Mouse (Mus musculus) erythroblast, adult 5-6 weeks (primary cell): Measurements from ENCODE around the gene Nrros. TPM values are rescaled to one million over a fixed set of nuclear protein-coding genes. Genes with fewer than 3 reads are reported as not detected.

Experiments used
- ATAC-seq: replicated peaks from 2 replicates; pipeline ENCODE4 v1.8.0; 2016; ENCODE audit warnings: moderate number of reproducible peaks, mild to moderate bottlenecking, moderate TSS enrichment, inconsistent platforms; ENCODE audit not compliant: poor library complexity, low FRiP score, severe bottlenecking
- total RNA-seq, 2 experiments: library from RNA; stranded (forward) in 1 of 2; stranded (reverse) in 1 of 2; fragments of 150-400 nt in 1 of 2; fragments of 200-764, 138-1000 nt in 1 of 2; gene quantifications; 2 replicates each; pipeline versions ENCODE4 v1.2.3 to v1.2.4; 2015 to 2017; ENCODE audit warnings: low replicate concordance in 2 of 2

The Nrros gene
- total RNA-seq (2015; ENCODE audit: low replicate concordance) (29.0 and 38.5 TPM in 2 replicates), total RNA-seq (2017; ENCODE audit: low replicate concordance) (18.1 and 25.4 TPM in 2 replicates)

DNA sequence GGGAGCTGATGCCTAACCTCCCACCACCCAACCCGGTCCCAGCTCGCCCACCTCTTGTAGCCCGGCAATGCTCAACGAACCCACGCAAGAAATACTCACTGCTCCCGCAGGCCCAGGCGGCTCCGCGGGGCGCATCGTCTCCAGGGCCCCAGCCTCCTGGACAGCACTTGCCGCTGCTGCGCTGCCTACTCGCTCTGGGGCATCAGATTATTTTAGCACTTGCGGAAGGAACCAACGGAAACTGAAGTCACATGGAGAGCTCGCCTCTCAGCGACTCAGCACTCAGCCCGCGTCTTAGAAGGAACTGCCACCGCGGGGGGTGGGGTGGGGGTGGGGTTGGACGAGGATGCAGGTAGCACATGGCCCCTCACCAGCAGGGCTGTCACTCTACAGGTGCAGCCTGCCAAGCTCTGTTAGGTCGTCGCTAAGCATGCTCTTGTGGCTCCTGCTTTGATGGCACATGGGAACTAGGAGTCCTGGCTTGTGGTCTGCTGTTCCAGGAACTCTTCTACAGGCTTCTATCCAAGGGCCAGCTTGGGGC lies at the start of gene Nrros:
Nrros (minus strand) TSS at position 314 of the 541 bp plus-strand sequence.
- ATAC-seq = peak; percentile 74

DNA sequence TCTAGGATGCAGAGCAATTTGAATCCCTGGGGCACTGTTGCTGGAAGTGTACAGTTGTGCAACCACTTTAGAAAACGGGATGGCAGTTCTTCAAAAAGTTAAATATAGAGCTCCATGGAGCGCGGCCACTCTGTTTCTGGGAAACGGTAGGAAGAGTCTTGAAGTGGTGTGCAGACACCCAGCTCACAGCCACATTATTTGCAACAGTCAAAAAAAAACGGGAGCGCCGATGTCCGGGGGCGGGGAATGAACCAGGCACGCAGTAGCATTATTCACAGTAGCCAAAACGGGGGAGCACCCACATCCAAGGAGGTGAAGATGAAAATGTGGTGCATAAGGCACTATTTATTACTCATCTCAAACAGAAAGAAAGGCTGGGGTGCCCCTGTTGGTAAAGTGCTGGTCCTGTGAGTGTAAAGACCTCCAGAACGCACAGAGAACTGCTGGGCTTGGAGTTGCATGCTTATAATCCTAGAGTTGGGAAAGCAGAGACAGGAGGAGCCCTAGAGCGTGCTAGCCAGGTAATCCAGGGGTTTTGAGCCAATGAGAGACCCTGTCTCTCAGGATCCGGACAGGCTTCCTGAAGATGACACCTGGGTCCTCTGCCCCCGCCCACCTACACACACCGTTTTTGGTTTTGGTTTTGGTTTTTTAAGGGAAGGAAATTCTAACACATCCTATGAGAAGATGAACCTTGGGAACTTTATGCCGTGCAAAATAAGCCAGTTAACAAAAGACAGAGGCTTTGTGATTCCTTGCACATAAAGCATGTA lies 49.6 kb upstream of the Nrros start:
- no peak for ATAC-seq

DNA sequence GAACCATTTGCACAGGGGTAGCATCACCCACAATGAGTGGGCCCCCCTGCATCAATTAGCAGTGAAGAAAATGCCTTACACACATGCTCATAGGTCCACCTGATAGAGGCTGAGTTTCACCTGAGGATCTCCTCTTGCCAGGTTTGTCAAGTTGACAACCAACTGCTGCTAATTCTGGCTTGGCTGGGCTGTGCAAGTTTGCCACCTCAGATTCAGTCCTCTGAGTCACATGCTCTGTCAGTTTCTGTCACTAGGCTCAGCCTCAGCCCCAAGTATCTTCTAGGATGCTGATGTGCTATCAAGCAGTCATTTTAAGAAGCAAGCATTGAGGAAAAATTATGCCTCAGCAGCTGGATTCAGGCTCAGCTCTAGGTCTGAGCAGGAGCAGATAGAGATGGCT lies 48.8 kb upstream of the Nrros start:
- no peak for ATAC-seq

DNA sequence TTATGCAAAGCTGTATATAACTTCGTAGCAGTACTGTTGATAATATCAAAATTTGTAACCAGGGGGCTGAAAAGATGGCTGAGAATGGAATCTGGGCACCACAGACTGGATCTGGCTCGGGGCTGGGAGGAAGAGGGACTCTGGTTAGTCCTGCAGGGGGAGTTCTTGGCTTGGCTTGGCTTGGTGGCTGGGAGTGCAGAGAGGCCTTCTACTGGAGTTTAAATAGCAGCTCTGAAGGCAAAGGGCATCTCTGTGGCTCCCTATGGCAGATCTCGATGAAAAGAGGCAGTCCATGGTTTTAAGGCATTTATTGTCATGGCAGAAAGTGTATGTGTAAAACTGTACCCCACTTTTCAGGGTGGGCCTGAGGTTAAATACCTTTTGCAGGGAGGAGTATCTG lies 39.5 kb upstream of the Nrros start:
- no peak for ATAC-seq

DNA sequence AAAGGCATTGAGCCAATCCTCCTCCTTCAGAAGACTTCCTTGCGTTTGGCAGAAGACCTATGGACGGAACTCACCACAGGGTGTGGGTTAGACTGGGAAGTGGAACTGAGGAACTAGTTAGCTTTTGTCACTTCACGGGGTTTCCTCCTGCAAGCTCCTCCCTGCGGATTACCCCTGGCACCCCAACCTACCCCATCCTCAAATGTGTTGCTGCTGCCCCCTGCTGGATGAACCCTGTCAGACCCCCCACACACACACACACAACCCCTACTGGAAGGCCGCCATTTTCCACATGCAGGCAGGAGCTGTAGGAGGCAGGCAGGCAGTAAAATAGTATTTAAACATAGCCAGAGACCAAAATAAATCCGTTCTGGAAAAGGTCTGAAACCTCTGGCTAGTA lies 37.3 kb upstream of the Nrros start:
- ATAC-seq = peak; percentile 80

DNA sequence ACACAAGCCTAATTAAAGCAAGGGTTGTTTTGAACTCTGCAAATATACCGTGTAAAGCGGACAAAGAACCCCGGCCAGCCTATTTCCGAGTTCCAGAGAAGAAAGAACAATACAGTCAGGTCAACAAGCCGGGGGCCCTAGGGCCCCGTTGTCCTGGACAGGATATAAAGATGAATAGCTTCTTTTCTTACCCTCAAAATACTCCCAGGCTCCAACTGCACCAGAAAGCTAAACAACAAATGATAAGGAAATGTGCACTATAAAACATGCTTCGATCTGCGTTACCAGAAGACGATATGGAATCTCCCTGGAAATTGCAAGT lies 35.6 kb upstream of the Nrros start:
- ATAC-seq = 0 out of 2 replicates have a peak, but pooled peaks have one; percentile 8

DNA sequence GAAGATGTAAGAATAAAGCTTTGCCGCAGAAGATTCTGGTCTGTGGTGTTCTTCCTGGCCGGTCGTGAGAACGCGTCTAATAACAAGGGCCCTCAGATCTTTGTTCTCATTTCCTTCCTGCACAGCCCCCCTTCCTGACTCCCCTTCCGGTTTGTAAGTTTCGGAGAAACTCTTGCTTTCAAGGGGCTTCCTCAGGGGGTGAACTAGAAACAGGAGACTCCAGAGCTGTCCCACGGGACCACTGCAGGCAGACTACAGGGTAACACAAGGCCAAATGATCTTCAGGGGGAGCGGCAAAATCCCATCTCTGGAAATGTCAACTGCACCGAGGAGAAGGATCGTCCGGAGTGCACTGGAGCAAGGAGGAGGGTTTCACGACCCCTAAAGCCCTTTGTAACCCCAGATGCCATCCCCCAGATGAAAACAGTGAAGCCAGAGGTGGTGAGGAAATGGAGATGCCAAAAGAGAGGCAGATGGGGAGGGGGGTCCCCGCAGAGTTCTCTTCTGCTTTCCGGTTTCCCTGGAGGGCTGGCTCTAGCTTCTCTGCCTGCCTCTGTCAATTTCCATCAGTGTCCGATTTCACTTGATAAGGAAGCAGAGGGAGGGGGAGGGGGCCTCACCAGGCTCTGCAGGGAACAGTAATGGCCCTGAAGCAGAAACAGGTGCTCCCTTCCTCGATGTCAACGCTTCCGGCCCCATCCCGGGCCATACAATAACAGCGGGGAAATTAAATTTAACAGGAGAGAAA lies 35.0 kb upstream of the Nrros start:
- peak; percentile 57; the same call in 1 of the 2 replicates for ATAC-seq

DNA sequence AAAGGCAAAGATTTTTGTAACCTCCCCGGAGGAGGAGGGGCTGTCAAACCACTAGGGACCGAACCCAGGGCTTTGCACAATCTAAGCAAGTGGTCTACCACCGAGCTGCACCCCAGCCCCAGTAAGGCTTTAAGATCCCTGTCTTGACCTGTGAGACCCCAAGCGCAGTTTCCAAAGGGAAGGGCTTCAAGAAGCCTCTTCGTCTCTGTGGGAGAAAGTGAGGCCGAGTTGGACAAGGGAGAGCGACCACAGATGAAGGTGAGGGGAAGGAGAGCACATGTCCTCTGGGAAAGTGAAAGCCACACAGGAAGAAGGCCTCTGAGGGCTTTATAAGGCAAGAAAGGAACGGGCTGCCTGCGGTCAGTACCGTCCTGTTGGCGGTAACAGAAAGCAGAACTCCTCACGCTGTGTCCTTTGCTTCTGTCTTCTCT lies 24.6 kb upstream of the Nrros start:
- ATAC-seq = no peak

DNA sequence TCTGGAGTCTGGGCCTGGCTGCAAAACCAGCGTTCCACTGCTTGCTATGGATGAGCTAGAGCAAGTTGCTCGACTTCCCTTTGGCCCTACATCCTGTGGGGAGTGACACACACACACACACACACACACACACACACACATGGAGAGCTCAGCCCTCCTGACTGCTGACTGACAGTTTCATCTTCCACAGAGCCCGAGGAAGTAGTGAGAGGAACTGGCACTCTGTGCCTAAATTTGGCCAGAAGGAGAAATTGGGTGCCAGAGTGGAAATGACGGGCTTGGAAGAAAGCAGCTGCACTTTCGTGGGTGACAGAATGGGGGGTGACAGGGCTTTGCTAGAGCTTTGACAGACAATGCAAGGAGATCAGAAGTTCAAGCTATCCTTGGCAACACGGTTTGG lies 23.7 kb upstream of the Nrros start:
- ATAC-seq = no peak

DNA sequence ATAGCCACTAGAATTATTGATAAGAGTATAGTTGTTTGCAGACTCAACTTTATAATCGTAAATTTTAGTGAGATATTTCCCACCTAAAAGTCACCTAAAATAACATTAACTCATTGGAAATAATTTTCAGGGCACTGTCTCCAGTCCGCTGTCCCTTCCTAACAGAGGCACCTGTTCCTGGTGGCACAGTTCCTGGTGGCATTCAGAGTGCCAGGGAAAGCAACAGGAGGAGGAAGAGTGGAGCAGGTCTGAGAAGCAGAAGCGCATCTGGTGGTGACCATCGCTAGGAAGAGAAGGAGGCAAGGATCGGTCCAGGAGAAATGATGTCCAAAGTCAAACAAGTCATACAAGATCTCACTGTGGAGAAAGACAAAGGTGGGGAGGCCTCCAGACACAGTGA lies 20.7 kb upstream of the Nrros start:
- no peak for ATAC-seq

DNA sequence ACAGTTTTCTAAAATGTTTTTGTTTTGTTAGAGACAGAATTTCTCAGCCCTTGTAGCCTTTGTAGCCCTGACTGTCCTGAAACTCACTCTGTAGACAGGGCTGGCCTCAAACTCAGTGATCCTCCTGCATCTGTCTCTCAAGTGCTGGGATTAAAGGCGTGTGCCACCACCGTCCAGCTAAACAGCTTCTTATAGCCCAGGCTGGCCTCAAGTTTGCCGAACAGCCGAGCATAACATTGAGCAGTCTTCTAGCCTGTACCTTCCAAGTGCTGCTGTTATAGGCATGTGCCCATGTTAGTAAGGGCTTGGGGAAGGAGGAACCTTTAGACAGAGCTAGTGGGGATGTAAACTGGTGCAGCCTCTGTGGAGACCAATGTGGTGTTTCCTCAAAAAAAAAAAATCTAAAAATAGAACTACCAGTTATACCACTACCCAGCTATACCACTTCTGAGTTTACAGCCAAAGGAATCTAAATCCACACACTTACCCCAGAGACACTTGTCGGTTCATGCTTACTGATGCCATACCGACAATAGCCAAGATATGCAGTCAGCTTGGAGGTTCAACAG lies 14.0 kb upstream of the Nrros start, which contains the start of gene Bex6:
Bex6 (plus strand) TSS at position 491 of the 569 bp plus-strand sequence.
- no peak for ATAC-seq

DNA sequence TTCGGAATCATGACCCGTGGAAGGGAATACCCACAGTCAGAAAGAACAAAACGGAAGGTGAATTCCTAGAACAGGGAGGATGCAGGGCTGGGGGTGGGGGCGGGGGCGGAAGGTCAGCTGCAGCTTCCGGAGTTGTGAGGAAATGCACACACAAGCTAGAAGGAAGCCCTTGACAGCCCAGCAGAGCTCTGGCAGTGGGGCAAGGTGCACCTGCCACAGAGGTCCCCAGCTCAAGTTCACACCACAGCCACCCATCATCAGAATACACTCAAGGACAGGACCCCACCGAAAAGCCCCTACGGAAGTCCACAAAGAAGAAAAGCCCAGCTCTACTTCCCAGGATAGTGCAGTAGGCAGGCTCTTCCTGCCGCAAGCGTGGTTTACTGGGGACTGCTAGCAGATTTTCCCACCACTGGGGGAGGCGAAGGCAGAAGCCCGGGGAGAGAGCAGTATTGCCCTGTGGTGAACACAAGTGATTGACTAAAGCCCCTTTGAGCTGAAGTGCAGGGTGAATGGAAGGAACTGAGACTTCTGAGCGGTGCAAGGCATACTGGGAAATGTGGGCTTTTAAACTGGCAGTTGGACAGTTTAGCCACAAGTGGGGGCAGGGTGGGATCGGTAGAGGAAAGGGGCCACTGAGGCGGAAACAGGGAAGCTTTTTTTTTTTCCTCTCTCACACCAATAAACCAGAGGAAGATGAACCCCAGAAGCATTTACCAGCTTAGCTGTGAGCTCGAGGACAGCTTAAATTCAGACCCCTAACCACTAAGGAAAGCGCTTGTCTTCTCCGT lies 11.7 kb upstream of the Nrros start:
- ATAC-seq = no peak

DNA sequence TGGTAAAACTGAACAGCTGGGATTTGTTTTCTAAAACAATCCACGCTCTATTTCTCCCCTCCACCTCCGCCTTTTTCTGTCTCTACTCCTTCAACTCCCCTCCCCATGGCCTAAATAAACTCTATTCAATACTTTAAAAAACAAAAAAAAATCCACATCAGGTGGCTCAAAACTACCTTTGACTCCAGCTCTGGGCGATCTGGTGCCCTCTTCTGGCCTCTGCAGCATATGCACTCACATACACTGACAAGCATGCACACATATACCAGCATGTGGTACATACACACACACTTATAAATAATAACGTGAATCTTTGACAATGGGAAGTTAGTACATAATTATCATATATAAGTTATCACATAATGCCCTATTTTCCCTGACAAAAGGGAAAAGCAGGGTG lies 9.6 kb upstream of the Nrros start:
- ATAC-seq = no peak

DNA sequence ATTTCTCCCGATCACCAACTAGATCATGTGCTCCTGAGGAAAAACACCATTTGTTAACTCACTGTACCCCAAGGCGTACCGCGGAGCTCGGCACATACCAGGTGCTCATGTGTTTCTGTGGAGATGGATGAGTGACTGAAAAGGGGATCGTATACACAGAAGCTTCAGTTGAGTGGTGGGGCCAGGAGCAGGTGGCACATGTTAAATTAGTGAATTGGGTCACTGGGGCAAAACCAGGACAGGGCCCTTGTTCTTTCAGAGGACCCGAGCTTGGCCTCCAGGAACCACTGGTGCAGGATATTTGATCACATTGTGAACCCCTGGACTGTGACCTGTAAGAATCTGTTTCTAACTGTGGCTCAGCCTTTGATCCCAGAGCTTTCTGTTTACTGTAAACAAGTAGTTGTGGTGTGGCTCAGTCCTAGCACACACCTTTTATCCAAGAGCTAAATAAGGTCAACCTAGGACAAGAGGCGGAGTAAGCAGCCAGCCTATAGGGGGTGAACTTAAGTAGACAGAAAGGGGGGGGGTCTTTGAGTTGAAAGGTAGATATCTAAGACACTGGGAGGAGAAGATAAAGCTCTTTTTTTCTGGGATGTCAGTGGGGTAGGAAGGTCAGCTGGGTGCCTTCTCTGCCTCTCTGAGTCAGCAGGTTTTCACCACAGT lies 9.1 kb upstream of the Nrros start:
- ATAC-seq = no peak

DNA sequence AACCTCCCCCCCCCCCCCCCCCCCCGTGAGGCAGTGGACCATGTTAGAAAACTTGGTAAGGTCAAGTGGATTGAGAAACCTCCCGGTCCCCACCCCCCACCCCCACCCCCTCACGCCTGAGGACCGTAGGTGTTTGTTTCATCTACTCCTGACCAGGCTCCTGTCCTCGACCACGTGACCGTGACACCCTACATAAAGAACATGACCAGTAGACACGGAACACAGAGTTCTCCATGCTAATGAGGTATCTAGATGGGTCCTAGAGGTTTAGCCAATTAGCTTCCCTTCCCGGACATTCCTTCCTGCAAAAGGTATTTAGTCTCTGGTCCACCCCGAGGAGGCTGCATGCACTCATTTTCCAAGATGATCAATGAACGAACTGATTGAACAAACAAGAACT lies 8.0 kb upstream of the Nrros start:
- ATAC-seq = no peak

DNA sequence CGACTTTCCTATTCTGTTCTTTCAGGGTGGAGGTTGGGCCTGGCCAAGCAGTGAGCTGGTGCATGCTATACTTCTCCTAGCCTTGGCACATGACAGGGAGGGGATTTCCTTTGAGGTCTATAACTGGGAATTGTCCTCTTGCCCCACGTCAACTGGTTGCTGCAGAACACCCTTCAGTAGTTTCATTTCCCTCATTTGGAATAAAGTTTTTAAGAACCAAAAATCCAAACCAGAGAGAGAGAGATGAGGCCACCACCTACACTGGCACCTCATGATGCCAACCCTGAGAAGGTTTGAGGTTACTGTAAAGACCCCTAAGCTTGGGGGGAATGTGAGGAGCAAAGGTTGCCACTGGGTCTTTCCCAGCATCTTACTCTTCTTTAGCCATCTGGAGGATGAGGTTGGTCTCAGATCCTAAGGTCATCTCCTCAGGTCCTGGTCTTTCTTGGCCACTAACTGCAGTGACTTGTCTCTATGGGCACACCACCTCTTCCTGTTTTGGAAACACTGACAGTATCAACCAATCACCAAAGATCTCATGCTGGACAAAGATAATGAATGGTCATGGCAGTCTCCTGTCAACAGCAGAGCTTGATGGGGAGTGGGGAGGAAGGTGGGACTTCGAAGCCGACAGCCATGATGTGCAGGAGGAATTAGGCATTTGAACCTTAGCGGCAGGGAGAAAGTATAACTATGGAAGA lies 5.8 kb upstream of the Nrros start:
- no peak for ATAC-seq

DNA sequence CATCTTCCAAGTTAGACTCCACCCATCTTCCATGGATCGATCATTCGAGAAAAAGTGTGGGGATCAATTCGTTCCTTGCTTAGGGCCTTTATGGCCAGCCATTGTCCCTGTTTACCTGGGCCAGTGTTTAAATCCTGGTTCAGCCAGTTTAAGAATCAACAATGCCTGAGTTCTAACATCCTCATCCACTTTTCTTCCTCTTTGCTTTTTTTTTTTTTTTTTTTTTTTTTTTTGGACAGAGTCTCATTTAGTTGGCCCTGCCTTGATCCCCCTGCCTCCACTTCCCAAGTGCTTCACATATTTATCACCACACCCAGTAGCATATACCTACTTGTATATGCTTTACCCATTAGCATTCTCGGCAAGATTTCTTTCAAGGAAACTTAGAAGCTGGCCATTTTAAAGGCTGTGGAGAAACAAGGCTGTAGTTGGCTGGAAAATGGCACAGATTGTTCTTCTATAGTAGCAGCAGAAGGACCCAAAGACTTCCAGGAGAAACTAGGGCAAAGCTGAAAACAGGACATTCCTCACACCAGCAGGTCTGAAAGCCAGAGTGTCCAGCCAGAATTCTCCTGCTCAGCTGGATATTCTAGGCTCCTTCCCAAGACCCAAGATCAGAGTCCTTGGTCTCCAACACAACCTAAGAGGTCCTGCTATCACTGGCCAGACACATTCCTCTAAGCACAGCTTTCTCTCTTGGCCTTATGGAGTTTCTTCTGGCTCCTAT lies 2.6 kb upstream of the Nrros start:
- no peak for ATAC-seq

DNA sequence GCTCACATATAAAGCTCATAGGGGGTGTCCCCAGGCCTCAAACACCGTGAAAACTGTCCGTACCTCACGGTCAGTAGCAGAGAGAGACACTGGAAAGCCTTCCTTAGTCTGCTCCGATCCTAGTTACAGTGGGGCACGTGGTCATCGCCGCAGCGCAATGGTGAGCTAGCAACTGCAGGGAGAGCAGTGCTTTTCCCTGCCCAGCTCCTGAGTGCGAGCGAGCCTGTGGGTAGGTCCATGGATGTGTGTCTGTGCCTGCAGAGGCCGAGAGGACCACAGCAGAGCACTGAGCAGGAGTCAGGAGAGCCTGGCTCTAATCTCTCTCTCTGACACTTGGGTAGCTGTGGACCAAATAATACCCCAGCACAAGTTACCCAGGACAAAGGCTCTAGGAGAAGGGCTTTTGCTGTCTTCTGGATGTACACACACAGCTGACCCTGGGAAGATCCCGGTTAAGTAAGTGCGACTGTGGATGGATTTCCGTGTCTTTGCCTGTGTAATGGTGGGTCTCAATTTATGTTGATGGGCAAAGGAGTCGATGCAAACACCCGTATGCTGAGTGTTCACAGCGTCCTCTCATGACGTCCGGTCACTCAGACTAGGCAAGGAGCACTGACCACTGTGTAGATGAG lies 882 bp downstream of the Nrros start:
- peak; percentile 61 for ATAC-seq
